Mouse (Mus musculus) thymus, adult 18-20 months (tissue): ENCODE results near the gene Pla2g5.
"Not testable (repeated sequence)": the region's sequence is repeated elsewhere in the genome, so short reads cannot be mapped to it uniquely, and the experiment has no call there.

Experiments
- DNase-seq, 2 experiments: peaks; one replicate each; pipeline ENCODE4 v3.0.0; 2022; ENCODE audit warnings: mixed read lengths in 2 of 2

Gene Pla2g5

GRCm38 (mm10) chr4:138856491-138856890 is 6.8 kb downstream of the Pla2g5 start:
- DNase-seq = peak; percentile 23 to 30

GRCm38 (mm10) chr4:138855092-138855632 is 8.1 kb downstream of the Pla2g5 start:
- no peak for DNase-seq

DNA sequence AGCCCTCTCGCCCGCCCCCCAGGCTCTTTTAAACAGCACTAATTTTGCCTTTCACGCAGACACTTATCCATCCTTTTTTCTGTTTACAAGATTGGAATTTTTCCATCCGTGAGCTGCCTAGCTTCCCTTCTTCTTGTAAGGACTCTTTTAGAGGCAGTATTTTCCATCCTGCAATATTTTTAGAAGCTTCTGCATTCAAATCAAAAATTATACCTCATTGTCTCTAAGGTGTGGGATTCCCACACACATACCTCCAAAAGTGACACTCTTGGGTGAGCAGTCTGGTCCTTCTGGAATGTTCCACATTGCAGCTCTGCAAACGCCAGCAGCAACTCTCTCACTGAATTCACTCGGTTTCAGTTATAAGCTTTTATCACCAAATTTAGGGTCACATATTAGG is 10.3 kb downstream of the Pla2g5 start:
- DNase-seq = no peak

GRCm38 (mm10) chr4:138851463-138851862 is 11.8 kb downstream of the Pla2g5 start:
- peak in 1 of 2 experiments; percentile 17 for DNase-seq

GRCm38 (mm10) chr4:138841386-138841785 is 21.9 kb downstream of the Pla2g5 start:
- no peak for DNase-seq

GRCm38 (mm10) chr4:138840726-138841125 is 22.6 kb downstream of the Pla2g5 start:
- DNase-seq = no peak

DNA sequence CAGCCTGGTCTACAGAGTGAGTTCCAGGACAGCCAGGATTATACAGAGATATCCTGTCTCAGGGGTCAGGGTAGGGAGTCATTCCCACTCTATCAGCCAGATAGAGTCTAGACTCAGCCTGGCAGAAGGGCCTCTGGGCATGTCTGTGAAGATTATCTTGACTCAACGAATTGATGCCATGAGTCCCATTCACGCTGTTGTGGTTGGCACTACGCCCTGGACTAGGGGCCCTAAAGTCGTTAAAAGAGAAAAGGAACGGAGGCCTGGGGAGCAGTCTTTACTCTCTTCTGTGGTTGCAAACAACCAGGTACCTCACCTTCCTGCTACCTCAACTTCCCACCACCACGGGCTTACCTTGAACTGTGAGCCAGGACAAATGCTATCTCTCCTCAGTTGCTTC is 23.5 kb downstream of the Pla2g5 start:
- no peak for DNase-seq

- no peak for DNase-seq
Observed at GRCm38 (mm10) chr4:138827147-138827546, 36.1 kb downstream of the Pla2g5 start.

DNA sequence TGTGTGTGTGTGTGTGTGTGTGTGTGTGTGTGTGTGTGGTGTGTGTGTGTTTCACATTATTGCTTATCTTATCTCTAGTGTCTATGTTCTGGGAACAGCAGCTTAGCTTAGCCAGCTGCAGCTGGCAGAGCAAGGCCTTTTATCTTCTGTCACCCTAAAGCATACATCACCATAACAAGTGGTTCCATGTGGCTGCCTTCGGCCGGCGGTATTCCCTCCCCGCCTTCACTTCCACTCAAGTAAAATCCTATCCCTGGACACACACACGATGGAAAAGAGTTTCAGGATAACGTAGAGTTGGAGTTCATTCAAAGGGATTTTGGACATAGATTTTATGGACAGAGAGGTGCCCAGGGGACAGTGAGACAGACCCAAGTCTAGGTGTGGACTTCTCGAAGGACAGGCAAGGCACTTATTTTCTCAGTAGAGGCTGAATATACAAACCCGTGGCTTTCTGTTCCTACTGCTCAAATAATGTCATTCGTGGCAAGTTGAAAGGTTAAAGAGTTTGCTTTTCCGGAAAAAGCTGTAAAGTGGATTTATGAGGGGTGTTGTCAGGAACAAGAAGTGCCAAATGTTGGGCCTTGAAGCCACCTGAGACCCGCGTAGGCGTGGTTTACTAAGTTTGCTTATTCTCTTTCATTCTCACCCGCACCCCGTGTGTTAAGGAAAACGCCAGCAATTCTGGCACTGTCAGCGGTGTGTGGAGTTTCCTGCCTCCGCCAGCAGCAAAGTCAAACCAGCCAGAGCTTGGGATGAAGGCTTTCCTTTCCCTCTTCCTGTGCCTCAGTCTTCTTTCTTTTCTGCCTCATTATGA is 37.3 kb downstream of the Pla2g5 start:
- no peak for DNase-seq

GRCm38 (mm10) chr4:138824660-138825059 is 38.6 kb downstream of the Pla2g5 start:
- DNase-seq = no peak

DNA sequence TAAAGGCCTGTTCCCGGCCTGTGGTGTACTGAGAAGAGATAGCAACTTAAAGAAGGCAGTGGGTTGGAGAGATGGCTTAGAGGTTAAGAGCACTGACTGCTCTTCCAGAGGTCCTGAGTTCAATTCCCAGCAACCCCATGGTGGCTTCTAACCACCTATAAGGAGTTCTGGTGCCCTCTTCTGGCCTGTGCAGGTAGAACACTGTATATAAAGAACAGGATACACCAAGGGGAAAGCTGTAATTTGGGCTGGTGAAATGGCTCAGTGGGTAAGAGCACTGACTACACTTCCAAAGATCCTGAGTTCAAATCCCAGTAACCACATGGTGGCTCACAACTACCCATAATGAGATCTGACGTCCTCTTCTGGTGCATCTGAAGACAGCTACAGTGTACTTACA is 39.1 kb downstream of the Pla2g5 start:
- not testable (repeated sequence) for DNase-seq

DNA sequence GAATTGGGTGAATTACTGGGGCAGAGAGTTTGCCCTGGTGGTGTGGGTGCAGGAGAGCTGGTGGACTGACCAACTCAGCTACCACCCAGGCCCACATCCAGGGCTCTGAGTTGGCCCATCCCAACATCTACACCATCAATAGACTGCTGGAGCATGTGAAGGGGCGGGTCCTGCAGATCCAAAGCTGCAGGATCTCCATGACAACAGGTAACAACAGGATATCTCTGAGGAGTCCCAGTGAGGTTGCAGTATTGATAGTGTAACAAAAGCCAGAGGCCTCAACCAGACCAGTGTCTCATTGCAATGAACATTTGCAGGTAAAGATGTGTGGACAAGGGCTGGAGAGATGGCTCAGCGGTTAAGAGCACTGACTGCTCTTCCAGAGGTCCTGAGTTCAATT is 42.2 kb downstream of the Pla2g5 start:
- no peak for DNase-seq

GRCm38 (mm10) chr4:138819101-138819500 is 44.2 kb downstream of the Pla2g5 start:
- DNase-seq = no peak

- DNase-seq = no peak
Observed at GRCm38 (mm10) chr4:138817736-138818135, 45.5 kb downstream of the Pla2g5 start.

GRCm38 (mm10) chr4:138816166-138816565 is 47.1 kb downstream of the Pla2g5 start:
- no peak for DNase-seq

DNA sequence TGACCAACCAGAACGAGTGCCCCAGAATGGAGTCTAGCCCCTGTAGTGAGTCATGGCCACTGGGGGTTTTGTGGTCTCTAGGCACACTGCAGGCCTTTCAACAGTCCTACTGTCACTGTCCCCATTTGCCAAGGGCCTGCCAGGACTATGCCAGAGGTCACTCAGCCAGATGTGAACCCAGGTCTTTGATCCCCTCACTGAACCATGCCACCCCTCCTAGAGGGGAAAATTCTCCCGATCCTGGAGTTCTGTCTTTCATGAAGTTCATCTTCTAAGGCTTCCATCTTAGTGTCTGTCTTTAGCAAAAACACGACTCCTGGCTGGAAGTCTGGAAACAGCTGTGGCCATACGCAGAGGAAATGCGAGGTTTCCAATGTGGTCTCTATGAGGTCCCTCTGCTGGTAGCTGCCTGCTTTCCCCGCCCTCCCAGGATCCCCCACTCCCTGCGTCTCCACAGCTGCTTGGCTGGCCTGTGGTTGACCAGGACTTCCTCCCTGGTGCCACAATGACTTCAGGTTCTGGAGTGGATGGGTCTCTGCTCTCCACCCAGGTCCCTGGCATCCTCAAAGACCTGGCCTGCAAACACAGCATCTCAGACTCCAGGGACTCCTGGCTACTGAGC is 56.3 kb downstream of the Pla2g5 start:
- DNase-seq = no peak

DNA sequence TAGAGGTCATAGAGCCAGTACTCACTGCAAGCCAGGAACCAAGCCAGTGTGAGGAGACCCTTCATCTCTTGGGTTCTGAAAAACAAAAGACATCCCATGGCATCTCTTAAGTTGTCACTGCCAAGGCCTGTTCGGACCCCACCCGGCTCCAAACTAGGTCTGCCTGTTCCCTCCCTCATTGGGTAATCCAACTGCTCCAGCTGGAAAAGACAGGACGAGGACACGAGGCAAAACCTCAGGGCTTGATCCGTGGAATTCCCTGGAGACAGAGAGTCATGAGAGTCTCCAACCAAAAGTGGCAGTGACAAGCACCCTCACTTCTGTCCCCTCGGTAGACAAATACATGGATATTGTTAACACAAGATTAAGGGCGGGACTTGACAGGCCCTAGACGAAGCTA is 57.1 kb downstream of the Pla2g5 start:
- no peak for DNase-seq

DNA sequence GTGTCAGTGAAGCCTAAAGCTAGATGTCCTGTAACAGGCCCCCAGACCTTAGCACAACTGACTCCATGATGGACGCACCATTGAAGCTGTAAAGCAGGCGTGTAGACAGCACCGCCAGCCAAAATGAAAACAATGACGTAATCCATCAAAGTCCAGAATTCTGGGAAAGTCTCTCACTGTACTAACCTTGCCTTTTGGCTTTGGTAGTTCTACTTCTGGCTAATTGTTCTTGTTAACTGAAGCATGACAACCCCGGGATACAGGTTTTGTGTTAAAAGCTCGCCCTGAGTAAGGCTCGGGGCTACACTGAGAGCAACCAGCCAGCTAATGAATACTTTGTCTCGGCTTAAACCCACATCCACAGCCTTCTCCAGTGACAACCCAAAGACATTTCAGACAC is 58.0 kb downstream of the Pla2g5 start:
- DNase-seq = no peak

- DNase-seq = no peak
Observed at GRCm38 (mm10) chr4:138802917-138803316, 60.4 kb downstream of the Pla2g5 start.

GRCm38 (mm10) chr4:138801631-138802030 is 61.7 kb downstream of the Pla2g5 start:
- DNase-seq = no peak

DNA sequence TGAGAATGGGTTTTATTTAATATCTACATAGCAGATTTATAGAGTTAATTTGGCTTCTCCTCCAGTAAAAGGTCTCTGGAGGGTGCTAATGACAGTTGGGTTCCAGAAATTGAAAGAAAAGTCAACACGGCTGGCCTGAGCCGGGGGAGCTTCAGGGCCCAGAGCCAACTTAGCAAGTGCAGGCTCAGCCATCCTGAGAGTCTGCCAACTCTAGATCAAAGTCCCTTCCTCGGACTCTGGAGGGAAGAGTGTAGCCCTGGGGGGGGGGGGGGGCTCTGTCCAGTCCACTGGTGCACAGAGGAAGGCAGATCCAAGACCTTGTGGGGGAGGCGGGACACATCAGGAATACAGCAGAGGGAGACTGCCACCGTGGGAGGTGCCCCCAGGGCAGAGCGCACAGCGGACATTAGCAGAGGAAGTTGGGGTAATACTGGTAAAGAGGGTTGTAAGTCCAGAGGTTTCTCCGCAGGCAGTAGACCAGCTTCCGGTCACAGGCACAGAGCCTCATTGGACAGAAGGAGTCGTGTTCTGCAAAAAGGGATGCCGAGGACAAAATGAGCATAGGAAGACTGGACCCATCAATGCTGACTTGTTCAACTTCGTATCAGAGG is 63.0 kb downstream of the Pla2g5 start:
- no peak for DNase-seq

GRCm38 (mm10) chr4:138797217-138797570 is 66.1 kb downstream of the Pla2g5 start:
- DNase-seq = no peak

GRCm38 (mm10) chr4:138796513-138797216 is 66.6 kb downstream of the Pla2g5 start:
- no peak for DNase-seq
